Mouse (Mus musculus) ES-E14 (cell line): ENCODE measurements at regions not wholly inside any gene's neighbourhood (a gene's known extent, or its start where the extent isn't known, plus 50 kb on each side); places are given as distances from the start of the nearest gene placed in this dataset.

ENCODE experiments used
- CHD2 ChIP-seq: IDR thresholded peaks from 2 replicates; pipeline ENCODE4 v1.6.1; 2014; ENCODE audit warnings: mild to moderate bottlenecking, low read depth, low read length, inconsistent platforms
- HCFC1 ChIP-seq: IDR thresholded peaks from 2 replicates; pipeline ENCODE4 v1.6.1; 2012; ENCODE audit warnings: low read length, inconsistent platforms, borderline replicate concordance; ENCODE audit not compliant: insufficient read depth
- MAFK ChIP-seq: IDR thresholded peaks from 2 replicates; pipeline ENCODE4 v1.6.1; 2014; ENCODE audit warnings: mild to moderate bottlenecking, low read depth, low read length, inconsistent platforms; ENCODE audit not compliant: insufficient read depth
- ZC3H11A ChIP-seq: IDR thresholded peaks from 2 replicates; pipeline ENCODE4 v1.6.1; 2012; ENCODE audit warnings: low read depth, mild to moderate bottlenecking, inconsistent platforms, low read length, borderline replicate concordance
- ZNF384 ChIP-seq: IDR thresholded peaks from 2 replicates; pipeline ENCODE4 v1.6.1; 2012; ENCODE audit warnings: low read depth, low read length, inconsistent platforms

DNA sequence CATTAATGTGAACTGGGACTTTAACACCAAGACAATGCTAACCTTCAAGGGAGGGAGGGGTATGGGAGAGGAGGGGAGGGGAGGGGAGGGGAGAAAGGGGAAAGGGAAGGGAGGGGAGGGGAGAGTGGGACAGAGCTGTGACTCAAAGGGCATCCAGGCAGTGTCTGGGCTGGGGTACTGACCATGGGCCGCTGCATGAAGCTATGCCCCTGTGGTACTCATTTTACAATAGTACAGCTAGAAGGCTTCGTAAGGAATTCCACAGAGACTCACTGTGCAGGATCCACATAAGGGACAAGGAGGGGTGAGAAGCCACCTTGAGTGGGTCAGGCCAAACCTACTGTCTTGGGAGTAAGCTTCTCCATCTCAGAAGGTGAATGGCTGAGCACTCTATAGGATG is 403.1 kb downstream of the Glrx3 start:
- no peak for TF ChIP-seq ZNF384
- no peak for TF ChIP-seq CHD2
- TF ChIP-seq ZC3H11A: no peak
- no peak for TF ChIP-seq HCFC1
- no peak for TF ChIP-seq MAFK
